Mouse (Mus musculus): ENCODE measurements at regions not wholly inside any gene's neighbourhood (a gene's known extent, or its start where the extent isn't known, plus 50 kb on each side); places are given as distances from the start of the nearest gene placed in this dataset.

- TF ChIP-seq JUN (IDR thresholded peaks at IDR 0.05; ENCODE audit: insufficient read depth, low read depth, low read length) (no peak), ELF1 (IDR thresholded peaks at IDR 0.05; ENCODE audit: low read depth, low read length) (no peak), KAT2A (IDR thresholded peaks at IDR 0.05; ENCODE audit: insufficient replicate concordance, low read length) (no peak), RCOR1 (conservative IDR thresholded peaks at IDR 0.05; ENCODE audit: low read depth, low read length) (no peak), ETS1 (conservative IDR thresholded peaks at IDR 0.05; ENCODE audit: low read depth, low read length) (no peak), TCF12 (IDR thresholded peaks at IDR 0.05; ENCODE audit: low read depth, low read length) (no peak), CHD2 (IDR thresholded peaks at IDR 0.05; ENCODE audit: low read length) (no peak), JUND (conservative IDR thresholded peaks at IDR 0.05; ENCODE audit: low read depth, low read length) (no peak), POLR2AphosphoS2 (IDR thresholded peaks at IDR 0.05; ENCODE audit: low read depth, low read length) (no peak)
- H3K9me3 ChIP-seq (replicated peaks; ENCODE audit: low read length): no peaks in the 10 kb centered on the region
- in situ Hi-C loops (cut with MboI; ENCODE audit: low pct_ligation_motif_present, low pct_unique_long_range_greater_than_20kb, low sequenced_read_pairs): no loop called here
- H3K27me3 ChIP-seq (replicated peaks): no peaks in the 10 kb centered on the region
- peaks cover 0 to 6% of the 10 kb centered on the region in 2 experiments; a peak in 1 of 4 replicates for H3K4me1 ChIP-seq (ENCODE audit: control insufficient read depth in 1 of 2, insufficient read depth in 2 of 2)
- H3K79me2 ChIP-seq (replicated peaks; ENCODE audit: control insufficient read depth, extremely low read depth, insufficient read depth, poor library complexity, severe bottlenecking): no peaks in the 10 kb centered on the region
- no peaks in the 10 kb centered on the region for H3K36me3 ChIP-seq (replicated peaks in 1 of 2; ENCODE audit: control insufficient read depth in 1 of 2, insufficient read depth in 1 of 2, low read length in 1 of 2)
- no peak overlapping the region for H3K4me3 ChIP-seq (replicated peaks in 1 of 3; ENCODE audit: low read depth in 2 of 3, low read length in 2 of 3, poor library complexity in 1 of 3)
- no peak overlapping the region for H3K4me2 ChIP-seq (ENCODE audit: insufficient read depth, low read depth, poor library complexity, severe bottlenecking)
- dilution Hi-C loops (cut with MboI; ENCODE audit: extremely low pct_ligation_motif_present, extremely low pct_unique_long_range_greater_than_20kb, low sequenced_read_pairs): no loop called here
- H3K27ac ChIP-seq (ENCODE audit: insufficient read depth, low read depth): no peak overlapping the region
- no peak for DNase-seq (ENCODE audit: extremely low read depth)
- no peak overlapping the region for H3K9ac ChIP-seq (ENCODE audit: insufficient read depth, low read depth)
Observed at GRCm38 (mm10) chr3:128122111-128122510, 226.0 kb upstream of the Fam241a start.

GRCm38 (mm10) chr3:128120647-128121440 is 224.7 kb upstream of the Fam241a start:
- no peak for DNase-seq (ENCODE audit: extremely low read depth)
- in situ Hi-C loops (cut with MboI; ENCODE audit: low pct_ligation_motif_present, low pct_unique_long_range_greater_than_20kb, low sequenced_read_pairs): no loop called here
- H3K27ac ChIP-seq (ENCODE audit: insufficient read depth, low read depth): no peak overlapping the region
- no peaks in the 10 kb centered on the region for H3K27me3 ChIP-seq (replicated peaks)
- H3K4me2 ChIP-seq (ENCODE audit: insufficient read depth, low read depth, poor library complexity, severe bottlenecking): no peak overlapping the region
- H3K4me1 ChIP-seq (ENCODE audit: control insufficient read depth in 1 of 2, insufficient read depth in 2 of 2): no peaks in the 10 kb centered on the region
- no peaks in the 10 kb centered on the region for H3K9me3 ChIP-seq (replicated peaks; ENCODE audit: low read length)
- no peak overlapping the region for H3K4me3 ChIP-seq (replicated peaks in 1 of 3; ENCODE audit: low read depth in 2 of 3, low read length in 2 of 3, poor library complexity in 1 of 3)
- no peak overlapping the region for H3K9ac ChIP-seq (ENCODE audit: insufficient read depth, low read depth)
- dilution Hi-C loops (cut with MboI; ENCODE audit: extremely low pct_ligation_motif_present, extremely low pct_unique_long_range_greater_than_20kb, low sequenced_read_pairs): no loop called here
- no peaks in the 10 kb centered on the region for H3K79me2 ChIP-seq (replicated peaks; ENCODE audit: control insufficient read depth, extremely low read depth, insufficient read depth, poor library complexity, severe bottlenecking)
- H3K36me3 ChIP-seq (replicated peaks in 1 of 2; ENCODE audit: control insufficient read depth in 1 of 2, insufficient read depth in 1 of 2, low read length in 1 of 2): no peaks in the 10 kb centered on the region
- TF ChIP-seq JUN (IDR thresholded peaks at IDR 0.05; ENCODE audit: insufficient read depth, low read depth, low read length) (no peak), MEF2A (IDR thresholded peaks at IDR 0.05; ENCODE audit: borderline replicate concordance, low read depth, low read length) (no peak), E2F4 (IDR thresholded peaks at IDR 0.05; ENCODE audit: insufficient replicate concordance, low read depth, low read length) (no peak), ZC3H11A (IDR thresholded peaks at IDR 0.05; ENCODE audit: low read depth, low read length) (no peak), POLR2A (IDR thresholded peaks at IDR 0.05; ENCODE audit: low read depth, low read length) (no peak), CHD1 (IDR thresholded peaks at IDR 0.05; ENCODE audit: low read depth, low read length) (no peak), HCFC1 (IDR thresholded peaks at IDR 0.05; ENCODE audit: low read depth, low read length) (no peak), SMC3 (IDR thresholded peaks at IDR 0.05; ENCODE audit: low read depth, low read length) (no peak), POLR2AphosphoS2 (IDR thresholded peaks at IDR 0.05; ENCODE audit: low read depth, low read length) (no peak), MXI1 (IDR thresholded peaks at IDR 0.05; ENCODE audit: low read depth, low read length) (no peak), NRF1 (IDR thresholded peaks at IDR 0.05; ENCODE audit: low read depth, low read length) (no peak), JUND (conservative IDR thresholded peaks at IDR 0.05; ENCODE audit: low read depth, low read length) (no peak), ZMIZ1 (IDR thresholded peaks at IDR 0.05; ENCODE audit: low read depth, low read length) (no peak), ETS1 (conservative IDR thresholded peaks at IDR 0.05; ENCODE audit: low read depth, low read length) (no peak), USF1 (IDR thresholded peaks at IDR 0.05; ENCODE audit: low read depth, low read length) (no peak), TBP (conservative IDR thresholded peaks at IDR 0.05; ENCODE audit: low read depth, low read length) (no peak)
